Mouse (Mus musculus) splenic B cell, adult 2 months (primary cell): ENCODE results near the gene Ces1c.

ENCODE experiments used
- DNase-seq: peaks from one replicate; pipeline ENCODE4 v3.0.0-alpha.2; 2011; ENCODE audit warnings: low read depth, low spot score
- H3K27me3 ChIP-seq: 2 replicates; pipeline ENCODE4 v1.6.1; 2012; ENCODE audit warnings: mild to moderate bottlenecking, low read length, moderate library complexity, mixed read lengths; ENCODE audit not compliant: control insufficient read depth, poor library complexity, insufficient read depth, severe bottlenecking
- H3K36me3 ChIP-seq: 2 replicates; pipeline ENCODE4 v1.6.1; 2012; ENCODE audit warnings: mild to moderate bottlenecking, low read length, moderate library complexity, mixed read lengths; ENCODE audit not compliant: control insufficient read depth, poor library complexity, insufficient read depth, severe bottlenecking

Ces1c gene

GRCm38 (mm10) chr8:93088193-93088592 lies 42.9 kb downstream of the Ces1c start:
- no peak for DNase-seq
- H3K27me3 ChIP-seq: no peaks in the 10 kb centered on the region
- no peaks in the 10 kb centered on the region for H3K36me3 ChIP-seq

GRCm38 (mm10) chr8:93079887-93080286 lies 51.2 kb downstream of the Ces1c start, which contains the start of gene Ces1b:
Gene Ces1b (minus strand): TSS chr8:93080017.
- DNase-seq: no peak
- Histone ChIP-seq H3K36me3 (no peaks in the 10 kb centered on the region), H3K27me3 (no peaks in the 10 kb centered on the region)

- Histone ChIP-seq H3K27me3 (no peaks in the 10 kb centered on the region), H3K36me3 (no peaks in the 10 kb centered on the region)
- DNase-seq: no peak
These were observed 55.8 kb downstream of the Ces1c start for GRCm38 (mm10) chr8:93075251-93075650.

- DNase-seq: no peak
- no peaks in the 10 kb centered on the region for H3K36me3 ChIP-seq
- H3K27me3 ChIP-seq: no peaks in the 10 kb centered on the region
These were observed 67.5 kb downstream of the Ces1c start for GRCm38 (mm10) chr8:93063416-93064117.

GRCm38 (mm10) chr8:93059185-93059584 lies 71.9 kb downstream of the Ces1c start:
- Histone ChIP-seq H3K27me3 (no peaks in the 10 kb centered on the region), H3K36me3 (no peaks in the 10 kb centered on the region)
- DNase-seq: peak; percentile 3

- no peaks in the 10 kb centered on the region for H3K27me3 ChIP-seq
- no peaks in the 10 kb centered on the region for H3K36me3 ChIP-seq
- no peak for DNase-seq
These were observed 75.8 kb downstream of the Ces1c start for GRCm38 (mm10) chr8:93055238-93055637.
